Mouse (Mus musculus) heart, postnatal 0 days (tissue): ENCODE results near the gene Cmtm8.

Experiments
- CTCF ChIP-seq: IDR thresholded peaks from 2 replicates; pipeline ENCODE4 v1.5.1; 2016; ENCODE audit warnings: antibody characterized with exemption, control low read depth, low read depth
- EP300 ChIP-seq: IDR thresholded peaks from 2 replicates; pipeline ENCODE4 v1.6.1; 2016; ENCODE audit warnings: antibody characterized with exemption, low read depth

DNA sequence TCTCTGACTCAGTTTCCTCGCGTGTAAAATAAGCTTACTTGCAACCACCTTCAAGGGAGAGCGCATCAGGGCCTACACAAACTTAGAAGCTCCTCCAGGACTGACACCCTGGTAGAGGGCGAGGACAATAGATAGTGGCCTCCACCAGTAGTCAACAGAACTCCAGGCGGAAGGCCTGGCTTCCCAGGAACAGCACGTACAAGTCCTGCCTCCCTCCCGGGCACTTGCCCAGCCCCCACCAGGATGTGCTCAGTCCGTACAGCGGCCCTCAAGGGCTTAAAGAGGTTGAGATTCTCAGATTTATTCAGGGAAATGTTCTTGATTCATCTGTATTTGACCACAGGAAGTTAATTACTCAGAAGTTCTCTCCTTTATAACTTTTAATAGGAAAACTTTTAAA lies 1.1 kb downstream of the Cmtm8 start:
- TF ChIP-seq CTCF (no peak), EP300 (no peak)
